Mouse (Mus musculus) lung, postnatal 25 days (tissue): ENCODE measurements around the gene Lpcat1.

ENCODE experiments used
- DNase-seq: peaks from one replicate; pipeline ENCODE4 v3.0.0; 2022; ENCODE audit warnings: low spot score

The Lpcat1 gene

DNA sequence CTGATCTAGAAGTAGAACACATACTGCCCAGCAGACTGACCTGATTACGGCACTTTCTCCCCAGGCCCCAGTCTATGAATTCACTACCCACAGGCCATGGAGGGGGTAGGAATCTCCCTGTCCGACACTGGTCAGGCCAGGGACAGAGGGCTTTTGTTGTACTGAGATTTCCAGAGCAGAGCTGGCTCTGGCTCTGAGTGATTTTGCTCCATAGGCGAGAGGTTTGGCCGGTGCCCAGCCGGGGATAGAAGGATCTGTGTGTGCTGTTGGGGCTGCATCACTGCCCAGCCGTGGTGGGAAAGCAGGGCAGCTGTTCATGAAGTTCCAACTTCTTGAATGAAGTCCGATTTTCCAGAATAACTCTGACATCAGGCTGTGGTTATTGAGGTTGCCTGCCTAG, 20.1 kb upstream of the Lpcat1 start:
- peak; percentile 56 for DNase-seq

DNA sequence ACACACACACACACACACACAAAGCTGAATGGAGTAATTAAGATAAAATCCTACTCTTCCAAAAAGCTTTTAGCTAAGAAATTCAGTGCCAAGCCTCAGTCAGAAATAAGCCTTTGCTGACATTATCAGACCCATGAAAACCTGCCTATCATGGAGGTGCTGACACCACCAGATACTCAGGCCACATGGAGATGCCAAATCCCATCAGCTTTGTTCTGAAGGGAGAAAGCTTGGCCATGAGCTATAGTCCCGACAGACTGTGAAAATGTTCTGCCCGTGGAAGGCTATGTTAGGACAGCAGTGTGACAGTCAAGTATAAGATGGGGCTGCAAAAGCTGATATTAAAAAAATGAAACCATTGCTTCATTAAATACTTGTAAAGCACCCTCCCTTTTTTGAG, 19.5 kb upstream of the Lpcat1 start:
- DNase-seq = no peak

DNA sequence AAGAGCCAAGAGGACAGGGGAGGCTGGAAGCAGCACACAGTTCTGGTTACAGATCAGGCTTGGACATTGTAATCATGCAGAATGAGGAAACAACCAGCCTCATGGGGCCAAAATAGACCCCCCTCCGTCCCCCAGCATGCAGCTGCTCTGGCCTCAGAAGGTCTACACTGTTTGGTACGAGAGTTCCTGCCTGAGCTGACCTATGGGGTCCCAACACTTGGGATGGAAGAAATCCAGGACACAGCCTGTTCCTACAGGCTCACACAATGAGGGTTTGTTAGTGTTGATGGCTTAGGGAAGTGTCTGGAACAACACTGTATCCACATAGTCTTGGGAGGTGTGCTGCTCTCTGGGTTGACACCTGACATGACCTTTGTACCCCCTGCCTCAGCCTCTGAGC, 18.8 kb upstream of the Lpcat1 start:
- DNase-seq = no peak

DNA sequence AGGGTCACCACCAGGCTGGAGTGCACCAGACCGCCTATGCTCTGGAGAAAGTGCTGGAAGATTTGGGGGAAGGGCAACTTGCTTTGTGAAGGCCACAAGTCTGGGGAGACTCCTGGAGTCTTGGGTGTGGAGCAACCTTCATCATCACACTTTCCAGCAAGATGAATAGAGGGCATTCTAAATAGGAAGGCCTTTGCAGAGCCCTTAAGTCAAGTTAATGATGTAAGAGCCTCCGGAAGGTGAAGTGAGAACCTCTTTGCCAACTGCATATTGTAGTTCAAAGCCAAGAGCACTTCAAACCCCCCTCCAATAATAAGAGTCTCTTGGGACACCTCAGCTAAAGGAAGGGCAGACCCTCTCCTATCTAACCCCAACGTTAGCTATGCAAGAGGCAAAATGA, 18.3 kb upstream of the Lpcat1 start:
- peak; percentile 68 for DNase-seq

DNA sequence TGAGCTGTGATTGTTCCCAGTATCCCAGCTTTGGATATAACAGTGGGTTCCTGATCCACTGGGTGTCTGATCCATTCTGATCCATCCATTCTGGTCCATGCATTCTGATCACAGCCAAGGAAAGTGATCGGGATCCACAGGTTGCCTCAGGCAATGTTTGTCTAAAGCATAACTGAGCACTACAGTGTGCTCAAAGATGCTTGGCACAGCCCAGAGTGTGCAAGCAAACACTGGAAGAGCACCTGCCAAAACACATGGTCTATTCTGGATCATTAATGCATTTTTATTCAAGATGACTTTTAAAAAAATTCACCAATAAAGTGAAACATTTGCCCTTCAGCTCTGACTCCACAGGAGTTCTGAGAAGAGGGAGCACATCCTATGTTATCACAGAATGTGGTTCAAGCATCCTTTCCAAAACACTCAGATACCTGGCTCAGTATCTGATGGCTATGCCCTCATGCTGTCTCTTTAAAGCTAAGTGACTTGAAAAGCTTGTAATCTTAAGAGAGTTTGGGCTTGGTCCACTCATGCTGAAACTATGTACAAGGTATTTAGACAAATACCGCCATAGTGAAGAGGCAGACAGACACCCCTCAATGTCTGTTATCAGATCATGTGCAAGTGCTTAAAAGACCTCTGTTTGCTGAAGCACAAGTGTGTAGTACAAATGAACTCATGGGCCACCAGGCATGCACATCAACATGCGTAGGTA, 13.3 kb upstream of the Lpcat1 start:
- peak; percentile 69 for DNase-seq

DNA sequence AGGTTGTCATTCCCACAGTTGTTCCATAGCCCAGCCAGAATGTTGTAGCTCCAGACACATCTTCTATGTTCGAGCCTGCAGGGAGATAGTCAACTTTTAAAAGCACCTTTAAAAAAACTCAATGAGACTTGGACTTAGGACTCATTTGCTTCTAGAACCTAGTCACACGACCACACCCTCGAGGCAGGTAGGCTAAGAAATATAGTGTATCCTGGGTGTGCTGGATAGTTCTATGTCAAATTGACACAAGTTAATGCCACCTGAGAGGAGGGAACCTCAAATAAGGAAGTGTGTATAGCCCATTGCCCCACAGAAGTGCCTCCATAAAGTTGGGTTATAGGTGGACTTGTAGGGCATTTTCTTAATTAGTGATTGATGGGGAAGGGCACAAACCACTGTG, 11.7 kb upstream of the Lpcat1 start:
- DNase-seq = no peak

DNA sequence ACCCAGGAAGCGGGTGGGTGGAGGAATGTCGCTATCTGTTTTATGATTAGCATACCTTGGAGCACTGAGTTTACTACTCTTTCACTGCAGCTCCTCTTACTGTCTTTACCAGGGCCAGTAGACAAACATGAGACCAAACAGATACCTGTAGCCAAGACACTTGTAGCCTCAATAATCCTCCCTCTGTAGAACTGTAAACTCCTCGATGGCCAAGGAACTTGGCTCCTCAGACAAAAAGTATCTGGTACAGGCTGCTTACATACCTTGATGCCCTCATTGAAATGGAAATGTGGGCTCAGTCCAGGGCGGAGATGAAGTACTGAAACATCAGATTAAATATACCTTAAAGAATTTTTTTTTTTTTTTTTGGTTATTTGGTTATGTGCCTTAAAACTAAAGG, 9.7 kb upstream of the Lpcat1 start:
- no peak for DNase-seq

DNA sequence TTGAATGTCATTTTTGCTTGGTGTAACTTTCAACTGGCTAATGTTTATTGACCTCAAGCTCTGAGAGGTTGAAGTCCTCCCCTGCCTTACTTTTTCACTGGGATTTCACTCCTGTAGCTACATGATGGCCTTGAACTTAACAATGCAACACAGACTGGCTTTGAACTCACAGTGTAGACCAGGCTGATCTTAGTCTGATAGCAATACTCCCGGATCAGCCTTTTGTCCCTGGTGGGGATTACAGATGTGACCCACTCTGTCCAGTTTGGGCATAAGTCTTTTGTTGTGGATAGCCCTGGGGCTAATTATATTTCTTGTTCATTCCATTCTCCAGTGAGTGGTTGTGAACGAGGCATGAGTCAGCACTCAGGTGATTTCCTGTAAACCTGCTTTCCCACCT, 9.3 kb upstream of the Lpcat1 start:
- DNase-seq = no peak

DNA sequence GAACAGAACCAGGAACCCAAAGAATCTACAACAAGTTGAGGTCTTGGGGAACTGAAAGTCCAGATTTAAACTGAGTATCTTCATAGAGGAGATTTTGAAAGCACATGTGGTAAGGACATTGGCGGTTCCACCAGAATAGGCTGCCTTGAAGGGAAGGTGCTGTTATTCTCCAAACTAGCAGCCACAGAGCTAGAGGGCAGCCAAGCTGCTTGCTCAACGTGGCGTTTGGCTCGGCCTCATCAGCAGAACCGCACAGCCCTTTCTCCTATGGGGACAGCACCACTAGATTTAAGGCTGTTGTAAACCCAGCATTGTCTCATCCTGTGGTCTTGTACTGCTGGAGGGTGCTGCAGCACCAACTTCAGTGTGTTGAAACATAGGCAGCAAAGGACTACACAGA, 8.3 kb upstream of the Lpcat1 start:
- no peak for DNase-seq

DNA sequence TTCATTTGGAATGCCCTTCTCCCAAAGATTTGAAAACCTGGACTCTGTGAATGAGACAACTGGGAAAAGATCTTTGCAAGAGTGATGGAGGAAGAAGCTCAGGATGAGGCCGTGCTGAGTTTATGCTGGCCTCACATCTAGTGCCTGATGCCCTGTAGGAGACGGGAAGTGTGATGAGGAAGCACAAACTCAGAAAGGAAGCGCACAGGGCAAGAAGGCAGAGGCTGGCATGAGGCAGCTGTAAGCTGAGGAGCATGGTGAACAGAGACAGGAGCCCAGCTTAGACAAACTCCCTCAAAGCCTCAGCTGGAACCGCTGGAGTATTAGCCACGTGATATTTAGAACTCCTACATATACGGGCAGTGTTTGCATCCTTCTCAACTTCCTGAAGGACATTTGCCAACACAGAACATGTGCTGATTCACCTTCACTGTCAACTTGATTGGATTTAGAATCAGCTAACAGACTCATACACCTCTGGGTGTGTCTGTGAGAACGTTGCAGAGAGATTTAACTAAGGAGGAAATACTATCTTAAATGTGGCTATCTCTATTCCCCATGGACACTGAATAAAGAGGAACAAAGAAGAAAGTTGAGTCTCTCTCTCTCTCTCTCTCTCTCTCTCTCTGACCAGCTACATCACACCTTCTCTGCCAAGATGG, 7.7 kb upstream of the Lpcat1 start:
- DNase-seq = no peak

DNA sequence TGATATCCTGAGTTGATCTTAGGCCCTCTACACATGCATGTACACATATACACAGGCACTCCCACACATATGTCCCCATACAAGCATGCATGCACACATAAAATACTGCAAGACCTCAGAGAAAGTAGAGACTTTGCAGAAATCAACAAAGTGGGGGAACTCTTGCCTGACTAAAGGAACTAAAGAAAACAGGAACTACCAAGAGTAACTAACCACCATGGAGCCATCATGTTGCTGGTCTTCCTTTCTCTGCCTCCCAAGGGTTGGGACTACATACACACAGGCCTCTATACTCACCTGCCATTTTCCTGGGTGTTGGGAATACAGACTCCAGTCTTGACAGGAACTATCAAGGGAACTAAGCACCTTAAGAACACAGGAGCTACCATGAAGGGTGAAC, 5.4 kb upstream of the Lpcat1 start:
- no peak for DNase-seq

DNA sequence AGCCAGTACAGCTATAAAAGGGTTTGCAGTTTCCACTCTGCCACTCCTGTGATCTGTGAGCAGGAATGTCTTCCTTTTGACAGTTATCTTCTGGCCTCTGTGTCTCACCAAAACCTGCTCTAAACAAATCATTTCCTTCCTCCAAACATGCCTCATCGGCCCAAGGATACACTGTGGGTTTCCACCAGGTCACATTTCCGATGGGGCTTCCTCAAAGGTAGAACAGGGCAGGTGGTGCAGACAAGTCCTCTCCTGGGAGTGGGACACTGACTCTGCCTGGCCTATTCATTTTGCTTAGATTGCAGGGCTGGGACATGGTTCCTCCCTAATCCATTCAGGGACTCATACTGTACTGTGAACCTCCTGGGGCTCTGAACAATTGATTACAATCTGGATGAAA, 1.8 kb upstream of the Lpcat1 start:
- DNase-seq = no peak

DNA sequence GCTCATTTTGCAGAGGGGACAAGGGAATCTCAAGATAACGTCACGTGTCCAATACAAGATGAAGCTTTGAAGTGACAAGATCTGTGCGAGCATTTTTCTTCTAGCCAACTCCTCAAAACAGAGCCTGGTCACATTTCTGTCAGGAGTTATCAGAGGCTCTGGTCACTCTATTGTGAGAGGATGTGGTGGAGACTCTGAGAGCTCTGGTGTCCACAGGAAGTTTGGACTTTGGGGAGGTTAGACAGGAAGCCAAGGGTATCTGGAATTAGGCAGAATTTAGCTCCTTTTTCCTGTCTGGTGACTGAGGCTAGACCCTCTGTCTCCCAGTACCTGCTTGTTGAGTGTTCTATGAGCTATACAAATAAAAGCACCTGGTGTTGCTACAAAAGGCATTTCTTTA, 586 bp upstream of the Lpcat1 start:
- DNase-seq = no peak

DNA sequence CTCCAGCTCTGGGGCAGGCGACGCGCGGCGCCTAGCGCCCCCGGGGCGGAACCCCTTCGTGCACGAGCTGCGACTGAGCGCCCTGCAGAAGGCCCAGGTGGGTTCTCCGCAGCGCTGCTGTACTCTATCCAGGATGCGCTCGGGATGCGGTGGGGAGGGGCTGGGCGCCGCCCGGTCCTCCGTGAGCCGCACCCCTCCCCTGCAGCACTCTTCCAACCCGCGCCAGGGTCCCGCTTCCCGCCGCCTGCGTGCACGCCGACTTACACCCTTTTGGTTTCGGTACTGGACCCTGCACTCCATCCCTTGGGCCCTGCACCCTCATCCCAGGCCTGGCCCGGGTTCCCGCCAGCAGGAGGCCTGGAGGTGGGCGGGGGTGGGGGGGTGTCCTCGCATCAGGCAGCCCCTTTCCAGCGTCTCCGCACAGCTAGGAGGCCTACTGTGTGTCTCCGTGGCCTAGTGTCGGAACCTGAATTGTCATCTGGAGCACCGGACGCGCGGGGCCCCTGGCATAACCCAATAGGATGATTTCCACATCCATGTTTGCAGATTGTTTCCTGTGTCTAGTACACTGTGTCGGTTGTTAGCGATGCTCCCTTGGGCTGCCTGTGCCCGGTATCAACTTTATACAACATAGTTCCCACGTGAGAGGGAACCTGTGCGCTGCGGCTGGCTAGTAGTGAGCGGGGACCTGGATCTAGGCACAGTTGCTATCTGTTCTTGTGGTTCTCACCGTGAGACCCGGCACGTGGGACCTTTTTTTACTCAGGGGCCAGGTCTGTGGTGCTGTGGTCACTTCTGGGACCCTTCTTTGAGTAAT, 632 bp downstream of the Lpcat1 start:
- DNase-seq = peak; percentile 44

DNA sequence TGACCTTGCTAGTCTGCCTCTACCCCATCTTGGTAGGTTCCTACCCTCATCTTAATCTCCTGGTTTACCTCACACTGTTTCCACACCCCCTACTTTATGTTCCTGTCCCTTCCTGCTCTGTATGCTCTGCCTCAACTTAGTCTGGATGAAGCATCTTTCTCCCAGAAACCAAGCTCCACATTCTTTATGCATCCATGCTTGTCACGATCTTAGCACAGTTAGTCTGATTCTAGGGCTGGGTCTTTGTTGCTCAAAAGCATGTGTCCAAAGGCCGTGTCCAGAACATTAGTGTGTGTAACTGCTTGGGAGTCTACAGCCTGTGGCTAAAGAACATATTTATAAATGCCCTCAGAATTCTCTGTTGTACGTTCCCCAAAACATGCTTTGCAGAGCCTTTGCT, 1.8 kb downstream of the Lpcat1 start:
- DNase-seq = no peak

DNA sequence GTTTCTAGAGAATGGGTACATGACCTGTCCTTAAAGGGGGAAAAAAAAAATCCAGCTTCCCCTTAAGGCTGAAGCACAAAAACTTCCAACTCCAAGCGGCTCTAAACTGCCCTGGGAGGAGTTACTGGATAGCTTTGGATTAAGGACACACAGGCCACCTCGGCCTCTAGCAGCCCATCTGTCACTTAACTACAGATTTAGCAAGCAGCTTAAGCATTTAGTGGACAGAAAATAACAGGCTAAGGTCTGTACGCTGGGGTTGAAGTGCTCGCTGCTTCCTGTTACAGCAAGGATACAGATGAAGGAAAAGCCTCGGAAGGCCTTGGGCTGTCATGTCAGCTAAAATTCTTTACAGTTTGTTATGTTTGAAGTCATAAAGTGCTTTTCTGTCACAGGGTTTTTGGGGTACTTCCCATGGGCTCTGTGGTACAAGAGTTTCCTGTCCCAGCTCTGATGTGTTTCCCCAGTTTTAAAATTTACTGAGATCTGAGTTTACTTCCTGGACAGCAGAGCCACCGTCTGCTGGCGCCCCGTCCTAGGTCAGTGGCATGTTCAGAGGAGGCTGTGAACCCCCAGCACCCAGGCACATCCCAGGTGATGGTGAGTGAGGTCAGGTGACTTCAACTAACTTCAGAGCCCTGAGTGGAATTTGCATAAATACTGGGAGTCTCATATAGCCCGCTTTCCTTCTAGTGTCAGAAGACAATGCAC, 2.4 kb downstream of the Lpcat1 start:
- no peak for DNase-seq

DNA sequence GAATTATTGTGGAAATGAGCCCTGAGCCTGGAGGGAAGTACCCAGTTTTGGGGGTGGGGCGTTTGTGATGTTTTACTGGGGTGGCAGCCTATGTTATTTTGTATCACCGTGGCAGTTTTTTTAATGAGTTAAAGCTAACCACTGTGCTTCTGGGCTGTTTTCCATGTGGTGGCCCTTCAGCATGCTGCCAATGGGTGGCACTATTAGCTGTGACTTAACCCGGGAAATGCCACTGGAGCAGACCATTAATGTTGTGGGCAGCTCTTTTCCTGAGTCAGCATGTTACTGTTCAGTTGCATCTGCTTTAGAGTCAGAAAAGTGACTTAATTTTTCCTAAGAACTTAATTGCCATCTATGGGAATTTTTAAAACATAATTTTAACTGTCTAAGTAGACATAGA, 5.5 kb downstream of the Lpcat1 start:
- no peak for DNase-seq

DNA sequence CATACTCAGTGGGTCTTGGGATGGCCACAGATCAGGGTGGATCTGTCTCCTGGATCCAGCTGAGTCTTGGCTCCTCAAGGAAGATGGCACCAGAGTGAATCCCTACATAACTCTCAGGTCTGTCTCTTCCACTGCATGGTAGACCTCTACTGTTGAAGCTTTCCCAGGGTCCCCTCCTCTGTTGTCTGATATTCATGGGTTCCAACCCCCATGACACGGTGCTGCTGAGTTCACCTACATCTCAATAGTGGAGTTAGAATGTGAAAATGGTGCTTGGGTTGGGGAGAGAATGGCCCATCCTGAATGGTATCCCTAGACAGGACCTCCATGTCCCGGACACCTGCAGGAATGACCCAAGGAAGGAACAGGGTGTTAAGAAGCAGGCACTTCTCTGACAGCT, 6.7 kb downstream of the Lpcat1 start:
- DNase-seq = no peak

DNA sequence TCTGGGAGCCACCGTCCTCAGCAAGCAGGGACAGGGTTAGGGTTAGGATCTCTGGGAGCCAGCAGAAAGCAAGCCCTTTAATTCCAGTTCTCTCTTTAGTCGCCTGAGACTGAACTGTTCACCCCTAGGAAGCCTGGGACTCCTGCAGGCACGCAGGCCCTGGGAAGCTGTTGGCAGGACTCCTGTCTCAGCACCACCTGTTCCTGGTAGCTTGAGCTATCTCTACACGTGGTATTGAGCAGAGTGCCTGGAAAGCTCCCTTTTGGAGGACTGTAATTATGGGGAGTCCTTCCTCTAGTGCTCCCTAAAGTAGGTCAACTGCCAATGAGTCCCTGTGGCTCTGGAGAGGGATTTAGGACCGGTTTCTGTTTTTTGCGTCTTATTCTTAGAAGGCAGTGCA, 7.2 kb downstream of the Lpcat1 start:
- DNase-seq = no peak

DNA sequence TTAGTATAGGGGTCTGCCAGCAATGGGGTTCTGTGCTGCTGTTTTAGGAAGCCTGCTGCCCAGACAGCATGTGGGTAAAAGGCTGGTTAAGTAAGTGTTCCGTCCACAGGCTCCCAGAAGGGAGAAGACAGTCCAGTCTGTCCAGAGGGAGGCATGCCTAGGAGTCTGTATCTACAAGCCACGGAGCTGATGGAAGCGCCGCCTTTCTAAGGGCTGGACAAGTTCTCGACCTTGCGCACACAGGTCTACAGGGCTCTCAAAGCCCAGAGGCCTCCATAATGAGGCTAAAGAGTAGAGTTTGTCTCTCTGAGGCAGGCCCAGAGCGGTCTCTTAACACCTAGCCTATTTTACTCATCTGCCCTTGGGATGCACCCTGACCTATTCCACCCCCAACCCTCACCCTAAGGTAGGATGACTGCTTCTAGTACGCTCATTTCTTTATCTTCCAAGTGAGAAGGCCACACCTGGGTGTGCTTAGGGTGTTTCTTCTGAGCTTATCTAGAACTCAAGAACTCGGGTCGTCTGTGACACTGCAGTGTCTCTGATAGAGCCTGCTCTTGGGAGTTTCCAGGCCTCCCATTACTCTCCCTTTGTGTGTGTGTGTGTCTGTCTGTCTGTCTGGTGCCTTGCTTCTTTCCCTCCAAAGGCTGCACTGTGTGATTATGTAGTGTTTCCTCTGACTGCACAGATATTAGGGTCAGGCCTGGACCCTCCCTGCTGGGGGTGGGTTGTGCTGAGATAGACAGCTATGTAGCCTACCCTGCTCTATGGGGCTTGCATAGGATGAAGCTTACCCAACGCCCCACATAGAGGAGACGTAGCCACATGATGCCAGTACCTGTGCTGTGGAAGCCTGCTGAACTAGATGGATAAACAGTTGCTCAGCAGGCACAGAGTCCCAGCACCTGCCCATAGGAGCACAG, 8.3 kb downstream of the Lpcat1 start:
- DNase-seq = no peak

DNA sequence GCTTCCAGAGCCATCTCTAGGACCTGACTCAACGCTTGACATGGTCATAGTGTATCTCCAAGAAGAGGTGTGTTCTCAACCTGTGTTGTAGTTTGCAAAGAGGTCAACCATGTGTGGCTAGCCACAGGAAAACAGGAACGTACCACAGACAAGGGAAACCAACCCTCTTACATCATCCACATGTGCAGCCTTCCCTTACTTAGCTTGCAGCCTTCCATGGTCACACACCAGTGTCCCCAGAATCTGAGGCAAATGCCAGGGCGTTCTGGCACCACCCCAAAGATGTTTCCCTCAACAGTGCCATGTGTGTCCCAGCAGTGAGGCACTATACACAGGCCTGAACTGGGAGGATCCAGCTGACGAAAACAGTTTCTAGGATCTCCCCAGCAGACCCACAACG, 9.3 kb downstream of the Lpcat1 start:
- DNase-seq = no peak

DNA sequence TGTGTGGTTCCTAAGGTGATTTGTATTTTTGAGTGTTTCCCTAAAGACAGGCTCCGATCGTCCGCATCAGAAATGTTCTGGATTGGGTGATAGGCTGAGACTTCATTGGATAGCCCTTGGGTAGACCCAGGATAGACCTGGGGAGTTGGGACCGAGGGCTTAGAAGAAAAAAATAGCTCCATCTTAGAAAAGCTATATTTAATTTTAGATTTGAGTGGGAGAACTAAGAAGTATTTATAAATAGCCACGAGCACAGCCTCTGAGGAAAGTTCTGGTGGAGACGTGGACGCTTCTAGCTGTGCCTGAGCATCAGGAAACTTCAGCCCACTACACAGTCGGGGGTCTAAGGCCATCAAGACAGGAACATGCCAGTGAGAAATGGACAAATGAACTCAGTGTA, 9.8 kb downstream of the Lpcat1 start:
- no peak for DNase-seq
